Mouse (Mus musculus): Measurements from ENCODE around the gene Psd4. TPM values are rescaled to one million over a fixed set of nuclear protein-coding genes. Genes with fewer than 3 reads are reported as not detected.

Psd4 gene
- polyA plus RNA-seq, 1 experiment = 0.79 TPM

- no peak overlapping the region for H3K4me3 ChIP-seq (replicated peaks; ENCODE audit: insufficient read depth, low read depth, low read length)
- WGBS = 85% methylated on average over 3 of the region's 3 CpGs
- TF ChIP-seq CTCF (IDR thresholded peaks at IDR 0.05; ENCODE audit: borderline replicate concordance, insufficient read depth, low read depth, low read length) (no peak), POLR2A (IDR thresholded peaks at IDR 0.05; ENCODE audit: borderline replicate concordance, insufficient read depth, low read length) (no peak)
- no peak for DNase-seq
- H3K27me3 ChIP-seq (ENCODE audit: control insufficient read depth, insufficient read depth, low read length) = no peaks in the 10 kb centered on the region
- peaks cover 4% of the 10 kb centered on the region for H3K4me1 ChIP-seq (ENCODE audit: control insufficient read depth, insufficient read depth, low read length)
- no peak overlapping the region for H3K27ac ChIP-seq (ENCODE audit: insufficient read depth, low read length)
Measured at GRCm38 (mm10) chr2:24413172-24413571, 45.8 kb downstream of the Psd4 start.

DNA sequence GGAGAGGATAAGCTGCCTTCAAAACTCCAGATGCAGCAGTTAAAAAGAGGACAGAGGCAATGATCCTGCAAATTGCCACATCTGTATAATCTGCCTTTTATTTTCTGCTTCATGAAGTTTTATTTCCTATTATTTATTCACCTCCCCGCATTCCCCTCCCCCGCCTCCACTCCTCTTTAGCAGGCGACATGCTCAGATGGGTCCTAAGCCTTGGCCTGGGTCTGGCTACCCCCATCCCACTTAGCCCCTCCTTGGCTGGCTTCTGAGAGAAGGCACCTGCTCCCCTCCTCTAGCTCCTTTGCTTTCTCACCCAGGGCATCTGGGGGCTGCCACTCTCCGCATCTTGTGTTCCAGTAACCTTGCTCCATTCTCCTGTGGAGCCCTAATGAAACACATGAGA is 46.3 kb downstream of the Psd4 start:
- 67% methylated on average over 4 of the region's 4 CpGs for WGBS
- TF ChIP-seq CTCF (IDR thresholded peaks at IDR 0.05; ENCODE audit: borderline replicate concordance, insufficient read depth, low read depth, low read length) (no peak), POLR2A (IDR thresholded peaks at IDR 0.05; ENCODE audit: borderline replicate concordance, insufficient read depth, low read length) (no peak)
- H3K27ac ChIP-seq (ENCODE audit: insufficient read depth, low read length) = no peak overlapping the region

DNA sequence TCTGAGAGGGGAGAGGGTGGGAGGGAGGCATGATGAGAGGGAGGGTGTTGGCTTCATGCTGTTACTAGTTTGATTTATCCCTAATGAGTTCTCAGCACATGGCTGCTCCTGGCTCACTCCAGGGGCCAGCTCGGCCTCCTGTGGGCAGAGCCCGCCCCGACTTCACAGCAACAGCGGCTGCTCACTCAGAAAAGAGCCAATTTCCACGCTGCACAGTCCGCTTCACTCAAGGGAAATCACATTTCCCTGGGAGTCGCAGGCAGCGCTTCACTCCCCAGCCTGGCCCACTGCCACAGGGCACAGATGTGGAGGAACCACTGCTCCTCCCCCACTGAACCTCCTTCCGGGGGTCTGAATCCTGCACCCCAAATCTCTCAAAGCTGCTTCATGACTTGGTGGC is 49.3 kb downstream of the Psd4 start:
- Histone ChIP-seq H3K4me3 (replicated peaks; ENCODE audit: insufficient read depth, low read depth, low read length) (no peak overlapping the region), H3K27ac (ENCODE audit: insufficient read depth, low read length) (no peak overlapping the region), H3K27me3 (ENCODE audit: control insufficient read depth, insufficient read depth, low read length) (no peaks in the 10 kb centered on the region), H3K4me1 (ENCODE audit: control insufficient read depth, insufficient read depth, low read length) (no peaks in the 10 kb centered on the region)
- TF ChIP-seq CTCF (IDR thresholded peaks at IDR 0.05; ENCODE audit: borderline replicate concordance, insufficient read depth, low read depth, low read length) = no peak
- no peak for TF ChIP-seq POLR2A (IDR thresholded peaks at IDR 0.05; ENCODE audit: borderline replicate concordance, insufficient read depth, low read length)
- WGBS = 12% methylated on average over 9 of the region's 9 CpGs
- DNase-seq = no peak

More for the DNA sequence above, 46.3 kb downstream of the Psd4 start:
- Histone ChIP-seq H3K4me3 (replicated peaks; ENCODE audit: insufficient read depth, low read depth, low read length) (no peak overlapping the region), H3K27me3 (ENCODE audit: control insufficient read depth, insufficient read depth, low read length) (no peaks in the 10 kb centered on the region), H3K4me1 (ENCODE audit: control insufficient read depth, insufficient read depth, low read length) (no peaks in the 10 kb centered on the region)
- no peak for DNase-seq

DNA sequence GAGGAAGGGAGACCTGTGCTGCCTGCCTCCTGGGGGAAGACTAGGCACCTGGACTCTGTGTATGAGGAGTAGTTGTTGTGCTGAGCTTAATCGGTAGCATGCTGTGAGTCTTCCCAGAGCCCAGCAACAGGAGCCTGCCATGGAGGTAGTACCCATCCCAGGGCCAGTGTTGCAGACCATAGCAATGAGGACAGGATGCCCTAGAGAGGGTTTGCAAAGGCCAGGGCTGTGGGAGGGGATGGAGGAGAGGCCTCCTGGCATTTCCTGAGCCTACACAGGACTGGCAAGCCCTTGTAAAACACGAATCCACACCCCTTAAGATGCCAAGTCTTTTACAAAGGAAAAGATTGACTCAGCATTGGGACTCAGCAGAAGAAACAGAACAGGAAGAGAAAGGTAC is 49.7 kb downstream of the Psd4 start:
- Histone ChIP-seq H3K27ac (ENCODE audit: insufficient read depth, low read length) (no peak overlapping the region), H3K4me1 (ENCODE audit: control insufficient read depth, insufficient read depth, low read length) (no peaks in the 10 kb centered on the region), H3K4me3 (replicated peaks; ENCODE audit: insufficient read depth, low read depth, low read length) (no peak overlapping the region), H3K27me3 (ENCODE audit: control insufficient read depth, insufficient read depth, low read length) (no peaks in the 10 kb centered on the region)
- TF ChIP-seq POLR2A (IDR thresholded peaks at IDR 0.05; ENCODE audit: borderline replicate concordance, insufficient read depth, low read length) = no peak
- TF ChIP-seq CTCF (IDR thresholded peaks at IDR 0.05; ENCODE audit: borderline replicate concordance, insufficient read depth, low read depth, low read length) = no peak
- no peak for DNase-seq
- WGBS = 14% methylated on average over 2 of the region's 2 CpGs

DNA sequence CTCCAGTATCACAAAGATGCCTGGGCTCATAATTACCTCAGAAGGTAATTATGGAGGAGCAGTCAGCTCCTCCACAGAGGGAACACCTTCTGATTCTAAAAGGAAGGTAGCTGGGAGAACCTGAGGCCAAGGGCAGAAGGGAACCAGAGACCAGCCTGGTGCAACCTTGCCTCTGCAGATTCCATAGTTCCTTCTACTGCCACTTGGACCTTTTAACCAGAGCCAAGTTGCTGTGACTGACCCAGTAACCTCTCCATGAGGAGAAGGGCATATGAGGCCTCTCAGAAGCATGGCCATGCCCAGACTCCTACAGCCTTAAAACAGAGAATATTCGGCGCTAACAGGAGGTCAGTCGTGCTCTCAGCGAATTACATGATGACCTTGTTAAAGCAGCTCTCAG is 50.2 kb downstream of the Psd4 start:
- no peaks in the 10 kb centered on the region for H3K4me1 ChIP-seq (ENCODE audit: control insufficient read depth, insufficient read depth, low read length)

GRCm38 (mm10) chr2:24421211-24421863 is 54.0 kb downstream of the Psd4 start:
- no peak for DNase-seq
- Histone ChIP-seq H3K27ac (ENCODE audit: insufficient read depth, low read length) (no peak overlapping the region), H3K4me3 (replicated peaks; ENCODE audit: insufficient read depth, low read depth, low read length) (no peak overlapping the region), H3K4me1 (ENCODE audit: control insufficient read depth, insufficient read depth, low read length) (no peaks in the 10 kb centered on the region), H3K27me3 (ENCODE audit: control insufficient read depth, insufficient read depth, low read length) (no peaks in the 10 kb centered on the region)
- 91% methylated on average over 6 of the region's 6 CpGs for WGBS
- no peak for TF ChIP-seq CTCF (IDR thresholded peaks at IDR 0.05; ENCODE audit: borderline replicate concordance, insufficient read depth, low read depth, low read length)
- no peak for TF ChIP-seq POLR2A (IDR thresholded peaks at IDR 0.05; ENCODE audit: borderline replicate concordance, insufficient read depth, low read length)

More for the DNA sequence above, 50.2 kb downstream of the Psd4 start:
- 91% methylated on average over 4 of the region's 4 CpGs for WGBS
- Histone ChIP-seq H3K4me3 (replicated peaks; ENCODE audit: insufficient read depth, low read depth, low read length) (no peak overlapping the region), H3K27me3 (ENCODE audit: control insufficient read depth, insufficient read depth, low read length) (no peaks in the 10 kb centered on the region), H3K27ac (ENCODE audit: insufficient read depth, low read length) (no peak overlapping the region)
- no peak for DNase-seq
- no peak for TF ChIP-seq POLR2A (IDR thresholded peaks at IDR 0.05; ENCODE audit: borderline replicate concordance, insufficient read depth, low read length)
- no peak for TF ChIP-seq CTCF (IDR thresholded peaks at IDR 0.05; ENCODE audit: borderline replicate concordance, insufficient read depth, low read depth, low read length)

GRCm38 (mm10) chr2:24422815-24423214 is 55.4 kb downstream of the Psd4 start:
- Histone ChIP-seq H3K4me3 (replicated peaks; ENCODE audit: insufficient read depth, low read depth, low read length) (no peak overlapping the region), H3K27ac (ENCODE audit: insufficient read depth, low read length) (no peak overlapping the region), H3K4me1 (ENCODE audit: control insufficient read depth, insufficient read depth, low read length) (no peaks in the 10 kb centered on the region), H3K27me3 (ENCODE audit: control insufficient read depth, insufficient read depth, low read length) (no peaks in the 10 kb centered on the region)
- TF ChIP-seq POLR2A (IDR thresholded peaks at IDR 0.05; ENCODE audit: borderline replicate concordance, insufficient read depth, low read length) (no peak), CTCF (IDR thresholded peaks at IDR 0.05; ENCODE audit: borderline replicate concordance, insufficient read depth, low read depth, low read length) (no peak)
- no peak for DNase-seq
- 47% methylated on average over 3 of the region's 3 CpGs for WGBS

DNA sequence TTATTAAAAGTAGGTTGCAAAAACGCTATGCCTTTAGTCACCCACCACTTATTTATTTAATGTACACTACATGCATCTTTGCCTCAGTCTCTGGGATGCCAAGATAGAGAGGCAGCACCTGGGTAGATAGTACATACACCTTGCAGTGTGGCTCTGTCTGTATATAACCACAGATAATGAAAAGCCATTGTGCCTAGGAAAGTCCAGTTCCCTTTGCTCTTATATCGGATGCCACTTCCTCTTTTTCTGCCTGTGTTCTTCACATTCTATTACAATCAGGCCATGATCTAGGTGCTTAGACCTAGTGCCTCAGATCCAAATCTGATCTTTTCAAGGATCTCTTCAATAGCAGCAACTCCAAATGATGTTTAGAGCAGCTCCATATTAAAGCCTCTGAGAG is 58.2 kb downstream of the Psd4 start:
- WGBS = 96% methylated on average over 2 of the region's 2 CpGs
- no peak for DNase-seq
- no peak overlapping the region for H3K27ac ChIP-seq (ENCODE audit: insufficient read depth, low read length)
- no peak for TF ChIP-seq CTCF (IDR thresholded peaks at IDR 0.05; ENCODE audit: borderline replicate concordance, insufficient read depth, low read depth, low read length)
- TF ChIP-seq POLR2A (IDR thresholded peaks at IDR 0.05; ENCODE audit: borderline replicate concordance, insufficient read depth, low read length) = no peak
- no peaks in the 10 kb centered on the region for H3K27me3 ChIP-seq (ENCODE audit: control insufficient read depth, insufficient read depth, low read length)
- no peak overlapping the region for H3K4me3 ChIP-seq (replicated peaks; ENCODE audit: insufficient read depth, low read depth, low read length)
- no peaks in the 10 kb centered on the region; the same call in 1 of the 2 replicates for H3K4me1 ChIP-seq (ENCODE audit: control insufficient read depth, insufficient read depth, low read length)
